Mouse (Mus musculus): Measurements from ENCODE around the gene Ubxn11.

GRCm38 (mm10) chr4:134067383-134067782 lies 35.0 kb upstream of the Ubxn11 start:
- TF ChIP-seq POLR2A (IDR thresholded peaks at IDR 0.05; ENCODE audit: borderline replicate concordance, control insufficient read depth, low read depth, low read length) (no peak), CTCF (IDR thresholded peaks at IDR 0.05; ENCODE audit: control insufficient read depth, insufficient read depth, low read length) (no peak)
